Mouse (Mus musculus) testis, adult 2 months (tissue): ENCODE data around the gene Slc43a1. TPM values are rescaled to one million over a fixed set of nuclear protein-coding genes. Genes with fewer than 3 reads are reported as not detected.

Source experiments
- H3K27ac ChIP-seq: fragments of 200-500 bp; 2 replicates; pipeline ENCODE4 v1.5.1; 2012; ENCODE audit warnings: low read depth, low read length; ENCODE audit not compliant: control insufficient read depth, insufficient read depth
- H3K27me3 ChIP-seq: fragments of 200-500 bp; 2 replicates; pipeline ENCODE4 v1.6.1; 2012; ENCODE audit warnings: mild to moderate bottlenecking, low read length, moderate library complexity; ENCODE audit not compliant: control insufficient read depth, insufficient read depth
- H3K36me3 ChIP-seq: fragments of 200-500 bp; 2 replicates; pipeline ENCODE4 v1.6.1; 2012; ENCODE audit warnings: mild to moderate bottlenecking, low read length; ENCODE audit not compliant: control insufficient read depth, insufficient read depth
- H3K4me1 ChIP-seq: fragments of 200-500 bp; 2 replicates; pipeline ENCODE4 v1.6.1; 2012; ENCODE audit warnings: low read length; ENCODE audit not compliant: control insufficient read depth, insufficient read depth
- H3K4me3 ChIP-seq: fragments of 200-500 bp; 2 replicates; pipeline ENCODE4 v1.5.1; 2012; ENCODE audit warnings: low read depth, mild to moderate bottlenecking, low read length, moderate library complexity, mixed read lengths; ENCODE audit not compliant: control insufficient read depth
- CTCF ChIP-seq: fragments of 200-500 bp; IDR thresholded peaks from 2 replicates; pipeline ENCODE4 v1.5.1; 2012; ENCODE audit warnings: low read depth, mild to moderate bottlenecking, inconsistent platforms, low read length, moderate library complexity; ENCODE audit not compliant: control insufficient read depth, insufficient read depth, insufficient replicate concordance
- POLR2A ChIP-seq: fragments of 200-500 bp; IDR thresholded peaks from 2 replicates; pipeline ENCODE4 v1.6.1; 2012; ENCODE audit warnings: low read depth, mild to moderate bottlenecking, inconsistent platforms, low read length, moderate library complexity; ENCODE audit not compliant: control insufficient read depth
- polyA plus RNA-seq: library from polyadenylated mRNA; depleted of rRNA; stranded (reverse); fragments of >200 nt; gene quantifications from 2 replicates; pipeline ENCODE4 v1.2.3, GENCODE M21; 2012

Slc43a1 gene
- polyA plus RNA-seq, 1 experiment = 0.63 TPM

GRCm38 (mm10) chr2:84840748-84841563, 2.3 kb downstream of the Slc43a1 start:
- TF ChIP-seq CTCF = no peak
- no peak for TF ChIP-seq POLR2A
- H3K27ac ChIP-seq = no peak overlapping the region

GRCm38 (mm10) chr2:84841905-84842304, 3.3 kb downstream of the Slc43a1 start:
- no peaks in the 10 kb centered on the region for H3K36me3 ChIP-seq
- H3K27me3 ChIP-seq = no peaks in the 10 kb centered on the region
- H3K27ac ChIP-seq = no peak overlapping the region

More at GRCm38 (mm10) chr2:84840748-84841563, 2.3 kb downstream of the Slc43a1 start:
- Histone ChIP-seq H3K4me1 (peaks cover 16% of the 10 kb centered on the region), H3K4me3 (peak overlapping the region; percentile 76), H3K36me3 (no peaks in the 10 kb centered on the region), H3K27me3 (no peaks in the 10 kb centered on the region)

GRCm38 (mm10) chr2:84843654-84844053, 5.0 kb downstream of the Slc43a1 start:
- Histone ChIP-seq H3K4me3 (no peak overlapping the region), H3K36me3 (no peaks in the 10 kb centered on the region), H3K4me1 (peaks cover 16% of the 10 kb centered on the region), H3K27me3 (no peaks in the 10 kb centered on the region), H3K27ac (no peak overlapping the region)
- TF ChIP-seq POLR2A (no peak), CTCF (no peak)

More at GRCm38 (mm10) chr2:84841905-84842304, 3.3 kb downstream of the Slc43a1 start:
- peaks cover 16% of the 10 kb centered on the region for H3K4me1 ChIP-seq
- no peak overlapping the region for H3K4me3 ChIP-seq
- TF ChIP-seq POLR2A (no peak), CTCF (no peak)

- Histone ChIP-seq H3K4me3 (no peak overlapping the region), H3K27me3 (no peaks in the 10 kb centered on the region), H3K27ac (no peak overlapping the region), H3K4me1 (peaks cover 8% of the 10 kb centered on the region), H3K36me3 (no peaks in the 10 kb centered on the region)
- TF ChIP-seq CTCF = no peak
Observed at GRCm38 (mm10) chr2:84845226-84845625, 6.6 kb downstream of the Slc43a1 start.

- no peaks in the 10 kb centered on the region for H3K27me3 ChIP-seq
- no peak for TF ChIP-seq CTCF
- no peak for TF ChIP-seq POLR2A
- H3K36me3 ChIP-seq = no peaks in the 10 kb centered on the region
- no peak overlapping the region for H3K27ac ChIP-seq
- H3K4me3 ChIP-seq = no peak overlapping the region
- H3K4me1 ChIP-seq = peaks cover 8% of the 10 kb centered on the region
Observed at GRCm38 (mm10) chr2:84850407-84851129, 11.9 kb downstream of the Slc43a1 start.

- Histone ChIP-seq H3K4me3 (peak overlapping the region; percentile 27), H3K27me3 (no peaks in the 10 kb centered on the region), H3K27ac (peak overlapping the region; percentile 57), H3K4me1 (peaks cover 8% of the 10 kb centered on the region), H3K36me3 (no peaks in the 10 kb centered on the region)
- no peak for TF ChIP-seq CTCF
- no peak for TF ChIP-seq POLR2A
Observed at GRCm38 (mm10) chr2:84851130-84852040, 12.7 kb downstream of the Slc43a1 start.

- Histone ChIP-seq H3K36me3 (no peaks in the 10 kb centered on the region), H3K27me3 (no peaks in the 10 kb centered on the region), H3K4me1 (peaks cover 8% of the 10 kb centered on the region), H3K27ac (no peak overlapping the region), H3K4me3 (no peak overlapping the region)
- TF ChIP-seq CTCF (peak; percentile 66; the same call in 1 of the 2 replicates), POLR2A (no peak)
Observed at GRCm38 (mm10) chr2:84855732-84856131, 17.1 kb downstream of the Slc43a1 start.
